Mouse (Mus musculus) telencephalon, adult 2 months (tissue): Measurements from ENCODE around the gene Zbtb38.
"Not testable (repeated sequence)": the region's sequence is repeated elsewhere in the genome, so short reads cannot be mapped to it uniquely, and the experiment has no call there.

ENCODE experiments used
- DNase-seq: peaks from one replicate; pipeline ENCODE4 v3.0.0-alpha.2; 2011; ENCODE audit warnings: low read depth, low spot score

Zbtb38 gene

DNA sequence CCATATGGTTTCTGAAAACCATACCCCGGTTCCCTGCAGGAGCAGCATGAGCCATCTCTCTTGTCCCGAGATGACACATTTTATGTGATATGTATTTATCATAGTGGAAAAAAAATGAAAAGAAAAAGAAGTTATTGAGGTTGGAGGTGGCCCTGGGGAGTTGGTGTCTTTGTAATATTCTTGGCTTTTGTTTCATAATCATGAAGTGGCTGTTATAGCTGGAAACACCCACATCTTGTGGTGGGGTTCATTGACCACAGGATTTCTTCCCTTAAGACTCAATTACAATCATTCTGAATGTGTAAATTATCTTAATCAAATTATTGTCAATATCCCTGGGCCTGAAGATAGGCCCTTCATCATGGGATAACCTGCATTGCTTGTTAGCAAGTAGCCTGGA is 107.8 kb downstream of the Zbtb38 start:
- no peak for DNase-seq

DNA sequence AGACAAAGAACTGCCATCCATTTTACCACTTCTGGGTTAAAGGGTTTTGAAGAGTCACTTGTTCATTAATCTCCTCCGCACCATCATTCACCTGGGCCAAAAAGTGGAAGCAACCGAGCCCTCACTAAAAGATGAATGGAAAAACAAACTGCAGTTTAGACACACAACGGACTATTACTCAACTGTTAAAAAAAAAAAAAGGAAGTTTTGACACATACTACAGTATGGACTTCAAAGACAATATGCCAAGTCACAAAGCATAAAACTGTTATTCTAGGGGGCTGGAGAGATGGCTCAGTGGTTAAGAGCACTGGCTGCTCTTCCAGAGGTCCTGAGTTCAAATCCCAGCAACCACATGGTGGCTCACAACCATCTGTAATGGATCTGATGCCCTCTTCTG is 108.6 kb downstream of the Zbtb38 start:
- not testable (repeated sequence) for DNase-seq

- DNase-seq: no peak
Measured at GRCm38 (mm10) chr9:96639451-96639850, 113.2 kb downstream of the Zbtb38 start.

DNA sequence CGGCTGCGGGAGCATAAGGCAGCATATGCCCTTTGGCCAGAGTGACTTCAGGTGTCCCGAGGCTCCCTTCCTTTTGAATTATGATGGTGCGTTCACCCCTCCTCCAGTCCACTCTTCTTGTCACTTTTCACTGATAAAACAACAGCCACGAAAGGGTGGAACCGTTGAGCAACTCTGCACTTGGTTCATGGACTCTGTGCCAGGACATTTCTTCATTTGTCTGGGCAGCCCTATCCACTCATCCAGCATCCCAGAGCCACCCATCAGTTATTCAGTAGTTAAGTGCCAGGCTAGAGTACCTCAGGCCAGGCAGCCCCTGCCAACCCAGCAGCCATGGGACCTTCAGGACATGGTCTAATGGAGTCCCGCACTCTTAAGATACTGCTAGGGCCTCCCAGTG is 114.1 kb downstream of the Zbtb38 start:
- no peak for DNase-seq

DNA sequence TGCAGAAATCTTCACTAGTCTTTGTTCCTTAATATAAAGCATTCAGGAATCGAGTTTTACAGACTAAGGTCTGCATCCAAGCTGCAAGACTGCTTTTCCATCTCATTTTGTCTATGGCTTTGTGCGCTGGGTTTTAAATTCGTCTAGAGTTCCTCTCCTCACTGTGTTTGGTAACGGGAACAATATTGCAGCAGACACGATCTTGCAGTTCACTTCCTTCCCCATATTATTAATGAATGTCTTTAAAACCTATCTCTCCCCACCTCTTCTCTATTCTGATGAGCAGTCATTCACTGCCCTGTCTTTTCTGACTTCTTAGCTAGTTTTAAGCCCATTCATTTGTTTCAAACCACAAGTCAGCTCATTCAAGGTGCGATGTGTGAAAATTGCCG is 115.5 kb downstream of the Zbtb38 start:
- DNase-seq: no peak

DNA sequence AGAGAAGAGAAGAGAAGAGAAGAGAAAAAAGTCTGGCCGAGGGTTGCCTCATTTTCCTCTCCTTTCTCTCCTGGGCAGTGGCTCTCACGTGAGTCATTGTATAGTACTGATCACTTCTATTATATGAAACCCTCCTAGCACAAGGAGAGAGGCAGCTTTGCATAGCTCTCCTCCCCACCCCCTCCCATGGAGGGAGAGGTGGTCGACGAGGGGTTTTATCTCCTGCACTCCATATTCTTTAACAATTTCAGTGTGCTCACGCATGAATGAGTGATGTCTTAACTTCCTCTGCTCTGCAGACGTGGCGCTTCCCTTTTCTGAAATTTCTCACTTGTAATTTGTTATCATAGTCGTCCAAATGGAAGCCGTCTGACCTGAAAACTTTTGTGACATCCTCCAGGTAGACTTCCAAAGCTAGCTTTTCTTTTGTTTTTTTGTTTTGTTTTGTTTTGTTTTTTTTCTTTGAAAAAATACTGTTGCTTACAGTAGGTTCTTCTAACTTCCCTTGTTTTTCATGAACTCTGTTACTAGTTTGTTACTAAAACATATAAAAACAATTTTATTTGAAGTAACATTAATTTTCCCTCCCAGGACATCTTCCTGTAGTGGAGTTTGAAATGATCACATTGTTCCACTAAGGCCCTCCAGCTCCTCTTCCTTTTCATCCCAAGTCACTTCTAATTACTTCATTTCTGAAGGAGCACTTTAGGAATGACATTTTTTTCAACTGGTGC is 116.0 kb downstream of the Zbtb38 start:
- DNase-seq: no peak

GRCm38 (mm10) chr9:96635899-96636298 is 116.7 kb downstream of the Zbtb38 start:
- no peak for DNase-seq

GRCm38 (mm10) chr9:96635176-96635575 is 117.5 kb downstream of the Zbtb38 start:
- DNase-seq: no peak

DNA sequence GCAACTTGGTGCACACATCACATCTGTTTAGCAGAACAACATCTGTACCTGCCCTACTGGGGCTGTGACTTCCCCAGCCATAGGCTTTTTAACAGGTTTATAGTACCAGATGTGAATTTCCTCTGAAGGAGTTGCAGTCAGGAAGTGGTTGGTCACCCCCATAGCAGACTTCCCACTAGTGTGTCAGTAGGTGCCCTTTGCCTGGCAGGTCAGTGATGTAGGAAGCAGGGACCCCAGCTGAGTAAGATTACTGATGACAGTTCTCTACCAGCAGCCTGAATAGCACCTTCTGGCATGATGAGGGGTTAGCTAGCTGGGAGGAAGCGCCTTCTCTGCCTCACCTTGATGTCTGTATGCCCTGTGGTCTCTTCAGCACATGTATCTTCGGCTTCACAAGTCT is 118.9 kb downstream of the Zbtb38 start:
- DNase-seq: no peak
